Mouse (Mus musculus) ES-Bruce4 (cell line): ENCODE results near the gene N4bp2l2.

Source experiments
- CTCF ChIP-seq: IDR thresholded peaks from one replicate; pipeline ENCODE4 v1.8.1; 2011; ENCODE audit warnings: low read depth, low read length
- EP300 ChIP-seq: IDR thresholded peaks from 2 replicates; pipeline ENCODE4 v1.6.1; 2011; ENCODE audit warnings: low read depth, low read length; ENCODE audit not compliant: insufficient read depth
- POLR2A ChIP-seq: IDR thresholded peaks from one replicate; pipeline ENCODE4 v1.8.1; 2011; ENCODE audit warnings: low read length; ENCODE audit not compliant: insufficient read depth

GRCm38 (mm10) chr5:150654548-150654947 is 11.4 kb downstream of the N4bp2l2 start:
- no peak for TF ChIP-seq CTCF
- no peak for TF ChIP-seq EP300
- TF ChIP-seq POLR2A, result no peak
